Mouse (Mus musculus) ZHBTc4 (cell line): ENCODE results near the gene Rpl35.

Experiments
- DNase-seq: peaks from one replicate; pipeline ENCODE4 v3.0.0-alpha.2; 2011; ENCODE audit warnings: low read depth, low spot score

Gene Rpl35

DNA sequence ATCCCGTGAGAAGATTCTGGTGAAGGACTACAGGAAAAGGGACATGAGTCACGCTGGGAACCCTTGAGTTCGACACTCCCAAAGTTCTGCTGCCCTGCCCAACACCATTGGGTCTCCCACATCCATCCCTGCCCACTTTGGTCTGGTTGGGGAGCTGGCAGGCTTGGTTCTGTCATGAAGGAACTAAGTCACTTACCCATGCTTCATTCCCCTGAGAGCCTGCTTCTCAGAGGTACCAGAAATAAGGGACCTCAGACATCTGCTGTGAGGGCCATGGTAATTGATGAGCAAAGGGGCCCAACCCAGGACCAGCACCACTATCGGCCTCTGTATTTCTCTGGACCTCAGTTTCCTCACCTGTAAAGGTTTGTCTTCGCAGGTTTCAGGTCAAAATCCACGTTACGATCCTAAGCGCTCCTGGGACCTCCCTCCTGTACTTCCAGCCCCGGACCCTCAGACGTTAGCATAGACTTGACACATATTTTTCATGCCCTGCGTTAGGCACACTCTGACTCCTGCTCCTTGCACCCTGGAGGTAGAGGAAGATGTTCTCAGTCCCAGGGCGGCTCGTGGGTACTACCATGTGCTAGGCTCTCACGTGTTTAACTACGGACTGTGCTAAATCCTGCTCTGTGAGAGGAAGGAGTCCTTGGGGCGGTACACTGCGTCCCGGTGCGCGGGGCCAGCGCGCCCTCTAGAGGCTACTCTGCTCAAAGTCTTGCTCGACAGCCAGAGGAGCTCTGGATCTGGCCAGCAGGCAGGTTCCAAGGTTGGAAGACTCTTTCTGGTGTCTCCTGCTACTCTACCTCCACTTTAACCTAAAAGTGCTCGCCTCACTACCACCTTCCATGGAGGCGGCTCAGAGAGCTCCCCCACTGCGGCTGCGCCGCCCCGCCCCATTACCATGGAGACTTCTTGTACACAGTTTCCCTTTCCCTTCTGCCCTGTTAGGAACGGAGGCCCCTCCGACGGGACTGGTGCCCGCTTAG, 7.7 kb downstream of the Rpl35 start, which contains the start of gene Wdr38:
Gene Wdr38 (plus strand): TSS at position 91 of the 989 bp plus-strand sequence.
- peak; percentile 94 for DNase-seq

DNA sequence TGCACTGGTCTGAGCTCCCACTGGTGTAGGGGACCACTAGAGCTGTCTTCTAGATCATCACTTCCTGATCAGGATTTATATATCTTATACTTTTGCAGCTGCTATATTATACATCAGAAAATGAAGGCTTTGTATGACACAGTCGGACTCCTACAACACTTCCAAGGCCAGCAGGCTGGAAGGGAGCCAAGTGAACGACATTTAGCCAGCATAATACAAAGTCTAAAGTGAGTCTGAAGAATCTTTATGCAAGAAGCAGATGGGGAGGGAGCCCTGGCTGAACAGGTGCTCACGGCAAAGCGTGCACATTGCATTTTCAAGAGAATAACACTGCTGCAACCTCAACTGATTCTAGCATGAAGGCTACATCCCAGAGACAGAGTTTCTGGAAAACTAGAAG, 13.0 kb downstream of the Rpl35 start:
- no peak for DNase-seq

DNA sequence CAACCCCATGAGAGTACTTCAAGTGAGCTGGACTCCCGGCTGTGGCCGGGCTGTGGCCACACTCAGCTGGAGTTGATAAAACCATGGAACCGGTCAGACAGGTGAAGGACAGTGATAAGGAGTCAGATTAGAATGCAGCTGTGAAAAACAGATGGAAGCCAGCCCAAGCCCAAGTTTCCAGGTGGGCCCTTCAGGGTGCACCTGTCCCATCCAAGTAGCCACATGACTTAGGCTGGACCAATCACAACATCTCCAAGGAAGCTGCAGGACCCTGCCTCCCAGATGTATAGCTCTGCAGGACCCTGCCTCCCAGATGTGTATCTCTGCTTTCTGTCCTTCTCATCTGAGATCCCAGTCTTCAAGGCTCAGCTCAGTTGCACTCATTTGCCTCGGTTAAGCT, 13.4 kb downstream of the Rpl35 start:
- DNase-seq = no peak

DNA sequence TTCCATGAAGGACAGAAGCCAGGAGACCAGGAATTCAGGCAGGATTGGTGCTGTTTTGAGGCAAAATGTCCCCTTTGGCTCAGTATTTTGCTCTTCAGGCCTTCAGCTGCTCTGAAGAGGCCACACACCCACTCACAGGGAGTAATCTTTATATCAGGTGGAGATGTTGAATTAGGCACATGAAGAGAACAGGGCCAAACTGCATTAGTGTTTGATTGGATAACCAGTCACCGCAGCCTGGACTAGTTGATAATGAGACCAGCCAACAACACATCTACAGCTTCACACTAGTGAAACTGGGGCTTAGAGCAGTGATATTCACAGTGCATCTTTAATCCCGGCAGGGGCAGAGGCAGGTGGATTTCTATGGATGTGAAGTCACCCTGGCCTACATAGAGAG, 16.5 kb downstream of the Rpl35 start:
- DNase-seq = no peak

DNA sequence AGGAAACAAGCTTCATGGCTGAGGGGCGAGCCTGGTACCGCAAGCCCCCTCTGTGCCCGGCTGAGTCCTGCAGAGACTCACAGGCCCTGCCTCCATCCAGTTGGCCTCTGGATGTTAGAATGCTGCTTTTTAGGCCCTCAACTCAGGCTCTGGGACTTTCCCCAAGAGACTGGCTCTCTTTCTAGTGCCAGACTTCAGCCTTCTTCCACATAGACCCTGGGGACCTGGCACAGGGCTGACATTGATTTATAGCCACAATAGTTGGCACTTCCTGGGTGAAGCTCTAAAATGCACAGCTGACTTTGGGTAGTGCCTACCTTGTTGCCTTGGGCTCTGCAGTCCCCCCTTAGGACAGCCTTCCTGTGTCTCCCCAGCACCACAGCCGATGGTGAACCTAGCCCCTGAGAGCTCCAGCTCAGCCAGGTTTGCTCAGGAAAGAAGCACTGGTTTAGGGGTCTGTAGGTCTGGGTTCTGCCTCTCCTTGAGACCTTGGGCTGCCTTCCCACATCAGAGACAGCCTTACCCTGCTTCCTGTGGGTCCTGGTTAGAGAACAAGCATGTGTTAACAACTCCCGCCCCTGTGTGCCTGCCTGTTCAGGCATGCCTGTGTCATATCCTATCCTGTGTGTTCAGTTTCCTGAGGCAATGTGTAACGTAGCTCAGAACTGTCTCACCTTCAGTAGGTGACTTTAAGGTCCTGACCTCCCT, 17.5 kb downstream of the Rpl35 start:
- DNase-seq = no peak

DNA sequence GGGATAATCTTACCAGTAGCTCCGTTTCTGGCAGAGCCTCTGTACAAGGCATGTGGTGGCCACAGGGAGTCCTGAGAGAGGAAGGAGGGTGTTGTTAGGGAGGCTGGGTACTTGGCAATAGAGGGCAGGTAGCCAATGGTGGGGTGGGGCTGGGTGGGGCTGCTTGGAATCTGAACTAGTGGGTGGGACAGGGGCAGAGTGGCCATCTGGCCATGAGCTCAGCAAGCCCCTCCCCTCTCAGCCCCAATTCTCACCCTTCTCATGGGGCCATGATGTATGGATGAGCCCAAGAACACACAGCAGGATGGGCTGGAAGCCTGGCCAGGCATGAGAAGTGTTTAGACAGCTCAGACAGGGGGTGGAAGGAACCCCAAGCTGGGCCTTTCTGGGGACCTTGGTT, 18.1 kb downstream of the Rpl35 start:
- peak; percentile 40 for DNase-seq

DNA sequence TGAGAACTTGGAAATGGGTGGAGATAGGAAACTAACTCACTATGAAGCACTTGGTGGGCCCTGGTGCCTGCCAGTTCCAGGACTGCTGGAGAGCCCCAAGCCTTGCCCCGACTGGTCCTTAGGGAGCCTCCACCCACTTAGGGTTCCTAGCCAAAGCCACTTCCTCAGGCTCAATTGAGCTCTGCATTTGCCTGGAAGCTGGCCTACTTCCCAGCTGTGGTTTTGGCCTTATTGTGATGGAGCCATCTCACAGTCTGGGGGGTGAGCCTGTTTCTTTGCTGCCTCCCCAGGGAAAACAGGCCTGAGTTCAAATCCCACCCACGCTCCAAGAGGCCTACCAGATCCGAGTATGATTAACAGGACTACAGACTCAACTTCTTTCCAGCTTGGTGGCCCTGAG, 18.8 kb downstream of the Rpl35 start:
- DNase-seq = no peak

DNA sequence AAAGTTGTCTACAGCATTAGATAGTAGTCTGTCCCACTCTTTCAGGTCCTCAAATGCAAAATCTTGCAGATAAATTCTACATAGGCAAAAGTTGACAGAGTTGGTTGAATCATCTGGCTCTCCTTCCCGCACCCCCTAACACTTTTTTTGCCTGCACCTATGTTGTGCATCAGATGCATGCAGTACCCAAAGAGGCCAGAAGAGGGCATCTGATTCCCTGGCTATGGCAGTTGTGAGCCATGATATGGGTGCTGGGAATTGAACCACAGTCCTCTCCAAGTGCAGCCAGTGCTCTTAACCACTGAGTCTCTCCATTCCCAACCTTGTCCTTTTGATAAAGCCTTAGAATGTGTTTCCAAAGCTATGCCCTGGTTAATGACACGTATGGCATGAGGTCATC, 22.0 kb downstream of the Rpl35 start:
- peak; percentile 63 for DNase-seq

DNA sequence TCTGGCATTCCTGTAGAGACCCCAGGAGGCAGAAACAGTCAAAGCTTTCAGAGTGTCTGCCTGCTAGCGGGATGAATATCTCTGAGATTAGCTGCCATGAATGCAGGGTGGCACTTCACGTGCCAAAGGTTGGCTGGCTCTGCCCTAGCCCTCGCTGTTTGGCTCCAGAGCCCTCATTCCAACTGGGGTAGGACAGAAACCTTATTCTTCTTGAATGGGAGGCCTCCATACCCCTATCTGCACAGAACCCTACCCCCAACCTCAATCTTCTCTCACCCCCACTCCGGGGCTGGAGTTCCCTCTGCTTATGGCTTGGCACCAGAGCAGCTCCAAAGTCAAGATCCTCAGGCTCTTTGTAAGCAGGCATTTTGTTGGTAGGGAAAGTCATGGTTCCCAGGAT, 27.6 kb downstream of the Rpl35 start:
- DNase-seq = no peak

DNA sequence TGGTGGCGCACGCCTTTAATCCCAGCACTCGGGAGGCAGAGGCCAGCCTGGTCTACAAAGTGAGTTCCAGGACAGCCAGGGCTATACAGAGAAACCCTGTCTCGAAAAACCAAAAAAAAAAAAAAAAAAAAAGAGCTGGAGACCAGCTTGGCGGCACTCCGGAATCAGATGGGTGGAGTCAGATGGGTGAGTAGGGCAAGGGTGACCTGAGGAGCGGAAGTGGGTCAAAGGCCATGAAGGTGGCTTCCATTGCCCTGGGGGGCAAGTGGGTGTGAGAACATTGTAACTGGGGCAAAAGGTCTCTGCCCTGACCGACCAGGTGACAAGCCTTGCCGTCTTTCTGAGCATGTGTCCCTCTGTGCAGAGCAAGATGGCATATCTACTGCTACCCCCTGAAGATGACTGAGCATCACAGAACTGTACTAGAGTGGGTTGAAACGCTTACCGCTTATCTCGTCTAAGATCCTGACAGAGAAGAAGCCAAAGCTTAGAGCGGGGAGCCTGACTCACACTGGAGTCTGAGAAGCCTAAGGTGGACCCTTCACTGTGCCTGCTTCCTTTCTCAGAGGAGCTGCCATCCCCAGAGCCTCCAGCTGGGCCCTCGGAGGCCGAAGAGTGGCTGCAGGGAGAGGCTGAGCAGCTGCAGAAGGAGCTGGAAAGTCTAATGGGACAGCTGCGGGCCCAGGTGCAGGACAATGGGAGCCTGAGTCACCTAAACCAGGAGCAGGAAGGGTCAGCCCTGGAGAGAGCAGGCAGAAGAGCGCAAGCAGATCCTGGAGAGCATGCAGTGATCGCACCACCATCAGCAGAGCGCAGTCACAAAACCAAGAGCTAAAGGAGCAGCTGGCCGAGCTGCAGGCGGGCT, 29.3 kb downstream of the Rpl35 start:
- DNase-seq = peak; percentile 41

DNA sequence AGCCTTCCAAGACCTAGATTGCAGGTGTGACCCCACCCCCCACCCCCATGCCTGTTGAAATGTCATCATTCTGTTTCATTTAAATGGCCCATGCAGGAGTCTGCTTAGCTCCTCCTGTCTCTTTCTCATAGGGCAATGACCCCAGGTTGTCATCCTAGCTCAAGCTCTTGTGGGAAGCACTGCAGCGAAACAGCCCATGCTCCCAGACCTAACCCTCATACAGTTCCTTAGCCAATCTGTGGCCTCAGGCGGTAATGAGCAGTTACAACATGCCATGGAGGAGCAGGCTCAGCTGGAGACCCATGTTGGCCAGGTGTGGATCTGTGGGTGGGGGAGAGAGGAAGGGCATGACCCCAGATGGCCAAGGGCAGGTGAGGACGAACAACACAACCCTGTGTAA, 30.2 kb downstream of the Rpl35 start:
- peak; percentile 34 for DNase-seq

DNA sequence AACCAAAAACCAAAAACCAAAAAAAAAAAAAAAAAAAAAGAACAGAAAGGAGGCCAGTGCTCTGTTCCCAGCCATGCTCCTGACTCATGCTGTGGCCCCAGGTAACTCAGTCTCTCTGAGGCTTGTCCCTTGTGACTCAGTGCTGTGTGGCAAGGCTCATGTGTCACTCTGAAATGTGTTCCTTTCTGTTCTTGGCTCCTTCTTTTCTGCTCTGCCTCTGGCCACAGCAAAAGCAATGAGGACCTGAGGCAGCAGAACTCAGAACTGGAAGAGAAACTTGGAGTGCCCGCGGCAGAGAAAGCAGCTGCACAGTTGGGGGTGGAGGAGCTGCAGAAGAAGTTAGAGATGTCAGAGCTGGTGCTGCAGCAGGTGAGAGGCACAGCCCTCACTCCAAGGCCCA, 31.3 kb downstream of the Rpl35 start:
- no peak for DNase-seq

DNA sequence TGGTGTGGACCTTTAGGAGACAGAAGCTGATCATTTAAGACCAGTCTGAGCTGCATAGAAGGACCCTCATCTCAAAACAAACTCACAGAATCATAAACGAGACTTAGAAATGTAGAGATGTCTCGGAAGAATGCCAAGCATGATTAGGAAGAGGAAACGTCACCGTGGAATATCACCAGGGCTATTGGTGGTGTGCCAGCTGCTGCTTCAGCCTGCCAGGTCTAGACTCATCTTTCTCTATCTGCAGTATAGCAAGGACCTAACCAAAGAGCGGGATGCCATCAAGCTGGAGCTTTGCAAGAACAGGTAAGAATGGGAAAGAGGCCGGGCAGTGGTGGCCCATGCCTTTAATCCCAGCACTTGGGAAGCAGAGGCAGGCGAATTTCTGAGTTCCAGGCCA, 31.7 kb downstream of the Rpl35 start:
- DNase-seq = no peak

DNA sequence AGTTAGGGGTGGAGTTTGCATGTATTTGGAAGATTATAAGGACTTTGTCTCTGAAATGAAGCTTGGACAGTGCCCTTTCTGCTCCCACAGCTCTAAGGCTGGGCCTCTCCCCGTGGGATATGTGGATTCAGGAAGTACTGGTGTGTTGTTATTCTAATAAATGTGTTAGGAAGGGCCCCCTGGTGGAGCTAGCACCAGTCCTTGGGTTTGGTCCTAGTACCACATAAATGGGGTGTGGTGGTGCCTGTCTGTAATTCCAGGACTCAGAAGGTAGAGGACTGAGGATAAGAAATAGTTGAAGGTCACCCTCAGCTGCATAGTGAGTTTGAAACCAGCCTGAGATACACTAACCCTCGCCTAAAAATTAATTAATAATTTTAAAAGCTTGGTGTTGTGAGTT, 32.2 kb downstream of the Rpl35 start:
- DNase-seq = peak; percentile 48

DNA sequence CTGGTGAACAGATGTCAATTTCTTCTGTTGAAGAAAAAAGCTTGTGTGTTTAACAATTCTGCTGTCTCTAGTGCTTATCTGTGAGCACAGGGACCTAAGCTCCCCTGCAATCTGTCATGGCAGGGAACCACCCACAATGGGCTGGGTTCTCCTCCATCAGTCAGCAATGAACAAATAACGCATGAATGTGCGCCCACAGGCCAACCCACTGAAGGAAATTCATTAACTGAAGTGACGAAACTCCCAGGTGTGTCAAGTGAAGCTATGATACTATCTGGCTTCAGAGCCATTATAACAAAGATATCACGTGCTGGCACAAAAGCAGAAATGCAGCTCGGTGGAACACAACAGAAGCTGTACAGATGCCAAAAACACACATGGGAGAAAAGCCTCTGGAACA, 35.4 kb downstream of the Rpl35 start:
- no peak for DNase-seq

DNA sequence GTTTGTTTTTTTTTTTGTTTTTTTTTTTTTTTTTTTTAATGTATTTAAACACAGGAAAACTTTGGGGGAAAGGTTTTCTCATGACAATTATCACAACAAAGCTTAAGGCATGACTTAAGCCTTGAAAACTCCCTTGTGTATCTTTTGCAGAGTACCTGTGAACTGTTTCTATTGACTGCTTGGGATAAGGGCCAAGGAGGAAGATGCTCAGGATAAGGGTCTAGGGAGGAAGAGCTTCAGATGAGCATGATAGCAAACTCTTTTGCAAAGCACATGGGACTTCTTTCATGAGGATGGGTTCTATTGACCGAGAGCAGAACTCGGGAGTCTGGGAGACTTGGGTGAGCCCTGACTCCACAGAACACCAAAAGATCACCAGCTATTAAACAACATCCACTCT, 35.8 kb downstream of the Rpl35 start:
- no peak for DNase-seq

DNA sequence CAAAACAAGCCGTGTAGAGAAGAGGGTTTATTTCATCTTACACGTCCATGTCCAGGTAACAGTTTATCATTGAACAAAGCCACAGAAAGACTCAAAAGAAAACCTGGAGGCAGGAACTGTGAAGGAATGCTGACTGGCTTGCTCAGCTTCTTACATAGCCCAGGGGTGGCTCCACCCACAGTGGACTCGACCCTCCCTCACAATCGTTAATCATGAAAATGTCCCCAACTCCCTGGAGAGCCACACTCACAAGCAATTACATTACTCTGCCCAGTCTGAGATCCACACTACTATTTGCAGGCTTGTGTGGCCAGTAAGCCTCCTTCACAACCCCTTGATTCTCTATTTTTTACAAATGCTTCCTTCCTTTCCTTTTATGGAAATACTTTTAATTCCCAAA, 41.2 kb downstream of the Rpl35 start:
- DNase-seq = peak; percentile 29

DNA sequence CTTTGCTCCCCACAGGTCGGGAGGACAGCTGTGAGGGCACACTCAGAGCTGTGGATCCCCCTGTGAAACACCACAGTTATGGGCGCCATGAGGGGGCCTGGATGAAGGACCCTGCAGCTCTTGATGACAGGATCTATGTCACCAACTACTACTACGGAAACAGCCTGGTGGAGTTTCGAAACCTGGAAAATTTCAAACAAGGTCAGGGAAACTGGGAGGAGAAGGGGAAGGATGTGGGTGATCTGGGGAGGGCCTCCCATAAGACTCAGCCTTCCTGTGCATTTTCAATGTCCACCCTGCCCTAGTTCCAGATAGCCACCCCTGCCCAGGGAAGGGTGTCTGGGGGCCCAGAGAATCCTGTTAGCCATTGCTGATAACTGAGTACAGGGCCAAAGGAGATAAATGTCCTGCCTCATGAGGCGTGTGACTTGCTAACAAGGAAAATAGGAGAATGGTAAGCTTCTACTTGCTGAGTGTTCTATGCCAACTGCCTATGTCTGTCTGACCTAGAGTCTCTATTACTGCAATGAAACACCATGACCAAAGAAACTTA, 47.7 kb downstream of the Rpl35 start:
- DNase-seq = no peak

DNA sequence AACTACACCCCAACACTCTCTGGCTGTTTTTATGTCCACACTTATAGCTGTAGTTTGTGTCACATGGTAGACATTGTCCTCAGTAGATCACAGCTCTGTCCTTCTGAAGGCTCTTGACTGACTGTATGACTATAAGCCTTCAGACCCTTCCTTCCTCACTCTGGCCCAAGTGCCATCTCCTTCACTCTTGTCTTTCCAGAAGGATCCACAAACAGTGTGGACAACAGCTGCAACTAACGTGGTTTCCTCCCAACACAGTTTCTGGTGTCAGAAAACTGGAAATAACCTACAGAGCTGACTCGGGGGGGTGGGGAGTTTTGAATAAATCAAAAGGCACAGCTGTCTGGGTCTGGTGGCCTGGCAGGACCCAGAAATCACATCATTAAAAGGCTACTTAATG, 49.4 kb downstream of the Rpl35 start:
- DNase-seq = no peak

DNA sequence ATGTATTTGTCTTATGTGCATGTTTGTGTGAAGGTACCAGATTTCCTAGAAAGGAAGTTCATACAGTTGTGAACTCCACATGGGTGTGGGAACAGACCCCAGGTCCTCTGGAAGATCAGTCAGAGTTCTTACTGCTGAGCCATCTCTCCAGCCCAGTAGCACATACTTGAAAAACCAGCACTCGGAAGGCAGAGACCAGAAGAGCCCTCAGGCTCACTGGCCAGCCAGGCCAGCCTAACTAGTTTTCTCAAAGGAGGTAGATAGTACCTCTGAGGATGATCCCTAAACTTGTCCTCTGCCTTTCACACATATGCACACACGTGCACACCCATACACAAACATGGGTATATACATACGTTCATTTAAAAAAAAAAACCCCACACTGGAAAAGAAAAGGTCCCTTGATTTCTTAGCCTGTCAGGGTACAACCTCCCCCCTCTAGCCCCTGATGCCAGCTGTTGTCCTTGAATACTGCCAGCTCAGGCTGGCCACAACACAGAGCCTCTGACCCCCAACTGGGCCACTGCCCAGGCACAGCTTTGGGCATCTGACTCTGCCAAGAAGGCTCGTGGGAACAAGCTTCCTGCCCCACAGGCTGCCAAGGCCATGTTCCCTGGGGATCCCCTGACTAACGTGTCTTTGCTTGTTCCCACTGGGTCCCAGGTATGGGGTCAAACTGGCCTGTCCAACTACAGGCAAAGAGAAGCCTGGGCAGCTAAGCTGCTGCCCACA, 52.1 kb downstream of the Rpl35 start:
- DNase-seq = no peak
